Mouse (Mus musculus) olfactory bulb, adult 2 months (tissue): ENCODE data around the gene Asf1b.

Source experiments
- CTCF ChIP-seq: fragments of 200-500 bp; IDR thresholded peaks from 2 replicates; pipeline ENCODE4 v1.5.1; 2012; ENCODE audit warnings: low read depth, mild to moderate bottlenecking, low read length, moderate library complexity; ENCODE audit not compliant: insufficient read depth
- POLR2A ChIP-seq: fragments of 200-500 bp; IDR thresholded peaks from 2 replicates; pipeline ENCODE4 v1.6.1; 2012; ENCODE audit warnings: mild to moderate bottlenecking, low read depth, low read length, moderate library complexity; ENCODE audit not compliant: insufficient read depth

DNA sequence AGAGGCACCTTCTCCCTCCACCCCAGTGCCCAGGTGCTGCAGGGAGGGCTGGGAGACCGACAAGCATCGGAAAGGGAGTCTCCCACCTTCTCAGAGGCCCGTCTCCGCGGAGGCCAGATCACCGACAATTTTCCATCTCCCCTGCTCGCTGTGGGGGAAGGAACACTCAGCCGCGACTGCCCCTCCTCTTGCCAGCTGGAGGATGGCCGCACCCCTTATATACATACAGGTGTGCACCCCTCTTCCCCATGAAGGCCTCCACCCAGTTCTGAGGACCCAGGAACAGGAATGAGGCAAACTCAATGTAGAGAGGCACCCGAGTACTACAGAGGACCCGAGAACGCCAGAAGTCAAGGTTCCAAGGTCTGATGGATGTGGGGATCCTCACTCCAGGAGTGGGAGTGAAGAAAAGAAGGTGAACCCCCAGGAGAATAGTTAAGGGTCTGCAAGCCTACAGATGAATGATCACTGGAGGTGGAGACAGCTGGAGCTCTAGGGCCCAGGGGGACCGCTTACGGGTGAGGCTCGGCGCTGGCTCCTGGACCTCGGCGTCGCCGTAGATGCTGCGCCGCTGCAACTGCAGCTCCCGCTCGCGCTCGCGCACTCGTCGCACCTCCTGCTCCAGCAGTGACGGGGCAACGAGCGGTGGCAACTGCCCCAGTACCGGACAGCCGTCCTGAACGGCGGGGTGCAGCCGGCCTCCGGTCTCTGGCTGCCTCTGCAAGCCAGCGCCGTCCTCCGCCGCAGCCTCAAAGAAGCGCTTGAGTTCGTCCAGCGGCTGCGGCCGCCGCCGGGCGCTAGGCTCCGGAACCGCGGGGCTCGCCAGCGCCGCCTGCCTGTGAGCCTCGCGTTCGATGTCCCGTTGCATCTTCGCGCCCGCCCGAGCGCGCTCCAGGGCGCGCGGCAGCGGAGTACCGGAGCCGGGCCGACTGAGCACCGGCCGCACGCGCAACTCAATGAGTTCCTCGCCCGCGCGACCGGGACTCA lies 55.6 kb downstream of the Asf1b start:
- TF ChIP-seq CTCF (peak; percentile 34; the same call in 1 of the 2 replicates), POLR2A (no peak)
